Mouse (Mus musculus) cerebellum, adult 9-11 months (tissue): ENCODE data around the gene Gm17617.

Experiments
- DNase-seq: peaks from one replicate; pipeline ENCODE4 v3.0.0; 2022

Gene Gm17617

DNA sequence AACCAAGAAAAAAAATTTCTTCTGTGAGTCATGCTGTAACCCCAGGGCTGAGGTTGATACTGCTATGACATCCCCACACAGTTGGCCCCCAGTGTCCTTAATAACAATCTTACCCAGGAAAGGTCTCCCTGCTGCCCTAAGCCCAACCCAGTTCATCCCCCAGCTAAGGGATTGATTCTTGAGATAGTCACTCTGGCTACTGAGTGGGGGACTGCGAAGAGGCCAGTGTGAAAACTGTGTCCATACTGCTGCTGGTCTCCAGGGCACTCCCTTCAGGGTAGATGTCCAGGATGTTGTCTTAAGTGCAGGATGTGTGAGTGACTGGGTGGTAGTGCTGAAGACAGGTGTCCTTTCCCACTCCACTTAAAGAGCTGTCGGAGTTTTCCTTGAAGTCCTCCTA, at the start of gene Gm17617:
Gene Gm17617 (minus strand): TSS at position 101 of the 400 bp plus-strand sequence.
- DNase-seq = no peak

DNA sequence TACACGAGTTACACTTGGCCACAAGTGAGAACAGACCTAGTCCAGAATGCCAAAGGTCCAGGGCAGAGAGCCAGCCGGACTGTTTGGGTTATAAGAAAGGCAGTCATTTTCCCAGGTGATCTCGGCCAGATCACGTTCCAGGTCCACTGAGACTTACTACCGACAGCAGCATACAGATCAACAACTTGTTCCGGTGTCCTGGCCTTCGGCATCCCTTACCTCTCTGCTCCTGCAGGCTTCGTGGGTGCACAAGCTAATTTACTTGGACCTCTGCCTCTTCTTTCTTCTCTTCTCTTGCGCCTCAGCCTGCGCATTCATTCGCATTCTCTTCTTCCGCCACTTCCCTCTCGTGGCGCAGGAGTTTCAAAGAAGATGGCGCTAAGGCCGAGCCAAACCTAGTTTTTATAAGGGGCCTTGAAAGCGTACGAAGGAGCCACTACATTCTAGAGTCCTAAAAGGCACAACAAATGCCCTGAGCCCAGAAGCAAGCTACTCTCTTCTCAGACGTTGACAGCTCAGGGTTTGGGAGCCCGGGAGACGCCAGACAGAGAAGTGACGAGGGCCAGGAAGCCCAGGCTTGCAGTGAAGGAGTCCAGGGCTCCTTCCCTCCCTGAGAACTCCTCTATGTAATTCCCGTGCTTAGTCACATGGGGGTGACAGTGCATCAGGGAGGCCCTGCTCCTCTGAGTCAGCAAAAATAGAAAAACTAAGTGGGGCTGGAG, 49.0 kb upstream of the Gm17617 start:
- DNase-seq = peak; percentile 80

DNA sequence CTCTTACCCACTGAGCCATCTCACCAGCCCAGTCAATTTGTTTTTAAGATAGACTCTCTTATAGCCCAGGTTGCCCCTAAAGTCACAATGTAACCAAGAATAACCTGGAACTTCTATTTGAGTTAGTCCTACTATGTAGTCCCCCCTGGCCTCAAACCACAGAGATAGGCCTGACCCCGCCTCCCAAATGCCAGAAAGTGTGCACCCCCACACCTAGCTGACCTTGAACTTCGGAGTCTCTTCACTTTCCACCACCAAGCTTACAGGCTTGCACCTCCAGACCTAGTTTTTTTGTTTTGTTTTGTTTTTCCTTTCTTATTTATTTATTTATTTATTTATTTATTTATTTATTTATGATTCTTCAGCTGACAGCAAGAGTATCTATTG, 48.4 kb upstream of the Gm17617 start:
- DNase-seq = no peak

DNA sequence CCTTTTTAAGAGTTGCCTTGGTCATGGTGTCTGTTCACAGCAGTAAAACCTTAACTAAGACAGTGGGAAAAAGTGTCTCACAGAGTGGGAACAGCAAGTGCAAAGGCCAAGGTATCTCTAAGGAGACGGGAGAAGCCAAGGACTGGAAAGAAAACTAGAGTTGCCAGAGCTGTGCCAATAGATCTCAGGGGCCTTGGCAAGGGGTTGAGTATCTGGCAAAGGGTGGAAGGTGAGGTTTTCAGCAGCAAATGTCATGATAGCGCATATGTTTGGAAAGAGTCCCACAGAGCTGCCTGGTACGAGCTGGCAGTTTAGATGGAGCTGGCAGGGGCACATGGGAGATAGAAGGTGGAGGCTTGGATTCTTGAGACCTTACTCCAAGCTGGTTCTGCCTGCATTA, 46.2 kb upstream of the Gm17617 start:
- DNase-seq = peak; percentile 43

DNA sequence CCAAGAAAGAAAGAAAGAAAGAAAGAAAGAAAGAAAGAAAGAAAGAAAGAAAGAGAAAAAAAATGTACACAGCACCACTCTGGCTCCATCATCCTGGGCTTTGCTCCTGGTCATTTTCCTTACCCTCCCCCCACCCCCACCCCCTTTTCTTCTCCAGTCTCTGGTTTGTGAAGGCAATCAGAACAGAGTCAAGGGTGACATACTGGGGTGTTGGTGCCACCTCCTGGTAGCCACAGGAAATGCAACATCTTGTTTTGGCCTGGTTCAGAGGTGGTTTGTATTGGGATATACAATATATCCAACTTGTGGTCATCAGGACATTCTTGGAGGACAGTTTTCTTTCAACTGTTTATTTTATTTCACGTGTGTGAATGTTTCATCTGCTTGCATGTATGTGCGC, 45.2 kb upstream of the Gm17617 start:
- DNase-seq = peak; percentile 69

DNA sequence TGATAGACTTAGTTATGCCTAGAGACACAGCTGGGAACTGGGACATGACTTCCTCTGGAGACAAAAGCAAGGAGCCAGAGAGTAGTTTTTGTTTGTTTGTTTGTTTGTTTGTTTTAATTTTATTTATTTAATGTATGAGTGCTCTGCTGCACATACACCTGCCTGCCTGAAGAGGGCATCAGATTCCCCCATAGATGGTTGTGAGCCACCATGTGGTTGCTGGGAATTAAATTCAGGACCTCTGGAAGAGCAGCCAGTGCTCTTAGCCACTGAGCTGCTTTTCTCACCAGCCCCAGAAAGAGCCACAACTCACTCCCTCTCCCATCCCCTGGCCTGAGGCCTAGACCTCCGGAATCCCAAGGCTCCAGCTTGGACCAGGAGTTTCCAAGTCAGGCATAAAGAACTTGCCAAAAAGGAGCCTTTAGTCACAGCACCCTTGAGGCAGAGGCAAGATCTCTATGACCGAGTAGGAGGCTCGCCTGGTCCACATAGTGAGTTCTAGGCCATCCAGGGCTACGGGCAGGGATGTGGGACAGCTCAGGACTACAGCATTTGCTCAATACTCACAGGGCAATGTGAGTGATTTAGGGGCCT, 44.7 kb upstream of the Gm17617 start:
- DNase-seq = no peak

DNA sequence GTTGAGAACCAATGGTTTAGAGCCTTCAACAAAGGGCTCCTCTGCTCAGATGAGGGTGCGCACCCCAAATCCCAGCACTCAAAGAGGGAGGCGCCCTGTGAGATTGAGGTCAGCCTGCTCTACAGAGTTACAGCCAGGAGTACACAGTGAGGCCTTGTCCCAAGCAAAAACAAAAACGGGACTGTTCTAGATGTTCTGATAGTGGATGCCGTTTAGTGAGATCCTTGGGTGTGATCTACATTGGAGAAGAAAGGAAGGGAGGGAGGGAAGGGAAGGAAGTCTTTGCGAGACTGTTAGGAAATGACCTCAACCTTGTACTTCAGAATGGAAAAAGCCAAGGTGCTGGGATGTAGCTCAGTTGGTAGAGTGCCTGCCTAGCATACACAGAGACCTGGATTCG, 42.9 kb upstream of the Gm17617 start:
- DNase-seq = no peak

DNA sequence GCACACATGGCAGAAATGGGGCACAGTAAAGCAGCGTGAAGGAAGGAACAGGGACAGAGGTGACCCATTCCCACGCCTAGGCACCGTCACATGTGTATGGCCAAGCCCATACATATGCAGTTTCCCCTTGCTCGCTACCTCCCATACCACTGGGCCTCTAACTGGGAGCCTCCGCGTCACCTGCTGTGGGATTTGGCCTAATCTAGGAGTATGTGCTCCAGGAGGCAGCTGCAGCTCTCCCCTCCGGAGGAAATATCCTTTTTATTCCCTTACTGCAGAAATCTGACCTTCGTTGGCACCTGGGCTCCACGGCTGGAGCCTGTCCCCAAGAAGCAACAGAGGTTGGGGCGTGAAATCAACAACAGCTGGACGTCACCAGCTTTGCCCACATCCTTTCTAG, 41.0 kb upstream of the Gm17617 start:
- no peak for DNase-seq

DNA sequence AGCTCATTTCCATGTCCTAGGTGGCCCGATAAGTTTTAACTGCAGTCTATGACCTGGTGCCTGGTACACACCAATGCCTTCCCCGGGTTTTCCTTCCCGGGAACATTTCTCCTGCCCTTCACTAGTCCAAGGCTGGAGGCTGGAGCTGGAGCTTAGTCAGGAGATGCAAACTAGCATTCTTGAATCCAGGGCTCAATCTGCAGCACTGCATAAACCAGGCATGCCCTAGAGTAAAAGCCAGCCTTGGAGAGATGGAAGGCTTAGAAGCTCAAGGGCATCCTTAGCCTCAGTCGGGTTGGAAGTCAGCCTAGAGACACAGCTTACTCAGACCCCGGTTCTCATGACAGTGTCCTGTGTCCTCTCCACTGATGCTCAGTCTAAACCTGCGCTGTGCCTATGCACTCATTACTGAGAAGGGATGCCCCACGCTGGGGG, 39.0 kb upstream of the Gm17617 start:
- DNase-seq = no peak

DNA sequence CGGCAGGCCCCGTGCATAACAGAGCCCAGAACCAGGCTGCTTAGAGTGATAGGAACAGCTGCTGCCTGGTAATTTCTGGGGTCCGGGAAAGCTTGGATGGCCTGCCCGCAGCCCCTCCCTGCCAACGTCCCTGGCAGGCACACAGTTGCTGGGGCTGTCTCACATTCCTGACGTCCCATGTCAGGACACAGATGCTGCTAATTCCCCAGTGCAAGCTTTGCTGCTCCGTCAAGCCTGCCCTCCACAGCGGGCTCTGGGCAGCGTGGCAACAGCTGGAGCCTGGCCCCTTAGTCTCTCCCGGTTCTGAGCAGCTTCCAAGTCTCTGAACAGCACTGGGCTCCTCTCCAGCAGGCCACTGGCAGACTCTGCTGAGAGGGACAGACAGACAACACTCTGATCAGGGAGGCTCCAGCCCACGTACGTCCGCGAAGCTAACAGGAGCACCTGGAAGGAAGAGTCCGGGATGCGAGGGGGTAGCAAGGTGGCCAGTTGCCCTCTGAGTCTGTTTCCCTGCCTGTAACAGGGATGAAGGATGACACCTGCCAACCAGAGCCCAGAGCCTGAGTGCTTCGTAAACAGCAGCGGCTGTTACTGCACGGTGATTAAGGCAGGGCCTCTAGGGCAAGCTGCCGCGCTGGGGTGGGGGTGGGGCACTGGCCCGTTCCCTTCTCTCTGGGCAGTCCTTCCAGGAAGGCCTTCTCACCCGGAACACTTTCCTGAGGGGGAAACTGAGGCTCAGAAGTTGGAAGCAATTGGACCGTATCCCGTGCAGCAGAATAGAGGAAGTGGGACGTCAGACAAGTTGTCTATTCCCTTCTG, 38.4 kb upstream of the Gm17617 start:
- no peak for DNase-seq

DNA sequence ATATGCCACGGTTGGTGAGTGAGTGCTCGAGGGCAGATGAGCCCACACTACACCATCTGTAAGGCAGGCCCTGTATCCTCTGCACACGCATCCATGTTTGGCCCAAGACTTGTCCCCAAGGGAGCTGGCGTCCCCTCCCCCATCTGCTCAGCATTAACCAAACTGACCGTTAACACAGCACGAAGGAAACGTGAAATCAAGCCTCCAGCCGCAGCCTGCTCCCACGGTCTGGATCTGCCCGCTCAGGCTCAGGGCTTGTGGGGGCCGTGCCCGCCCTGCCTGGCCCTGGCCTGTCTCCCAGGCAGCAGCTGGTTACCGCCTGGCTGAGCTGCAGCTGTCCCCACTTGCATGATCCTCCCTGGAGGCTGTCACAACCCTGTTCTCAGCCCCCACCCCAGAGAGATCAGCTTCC, 35.6 kb upstream of the Gm17617 start:
- no peak for DNase-seq

DNA sequence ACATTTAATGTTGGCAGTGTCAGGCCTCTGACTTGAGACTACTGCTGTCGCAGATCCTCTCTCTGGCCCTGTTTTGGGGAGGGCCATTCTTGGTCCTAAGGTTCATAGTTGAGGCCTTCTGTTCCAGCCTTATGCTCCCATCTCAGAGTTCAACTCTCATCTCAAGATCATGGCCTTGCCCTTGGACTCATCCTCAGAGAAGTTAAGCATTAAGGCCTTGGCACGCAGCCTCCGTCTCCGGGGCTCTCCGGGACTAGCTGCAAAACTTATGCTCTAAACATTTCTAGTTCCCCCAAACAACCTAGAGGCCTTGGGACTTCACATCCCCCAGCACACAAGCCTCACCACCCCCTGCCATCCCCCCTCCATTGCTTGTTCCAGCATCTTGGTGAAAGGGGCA, 34.9 kb upstream of the Gm17617 start:
- no peak for DNase-seq

DNA sequence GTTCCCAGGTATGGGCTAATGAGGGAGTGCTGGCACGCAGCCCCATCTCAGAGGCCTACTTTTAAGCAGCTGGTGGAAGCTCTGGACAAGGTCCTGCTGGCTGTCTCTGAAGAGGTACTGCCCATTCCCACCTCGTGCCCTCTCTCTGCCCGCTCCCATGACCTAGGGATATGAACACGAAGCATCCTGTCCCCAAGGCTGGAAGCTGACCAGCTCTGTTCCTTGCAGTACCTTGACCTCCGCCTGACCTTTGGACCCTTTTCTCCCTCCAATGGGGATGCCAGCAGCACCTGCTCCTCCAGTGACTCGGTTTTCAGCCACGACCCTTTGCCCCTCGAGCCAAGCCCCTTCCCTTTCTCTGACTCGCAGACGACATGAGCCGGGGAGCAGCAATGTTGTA, 34.5 kb upstream of the Gm17617 start:
- no peak for DNase-seq

DNA sequence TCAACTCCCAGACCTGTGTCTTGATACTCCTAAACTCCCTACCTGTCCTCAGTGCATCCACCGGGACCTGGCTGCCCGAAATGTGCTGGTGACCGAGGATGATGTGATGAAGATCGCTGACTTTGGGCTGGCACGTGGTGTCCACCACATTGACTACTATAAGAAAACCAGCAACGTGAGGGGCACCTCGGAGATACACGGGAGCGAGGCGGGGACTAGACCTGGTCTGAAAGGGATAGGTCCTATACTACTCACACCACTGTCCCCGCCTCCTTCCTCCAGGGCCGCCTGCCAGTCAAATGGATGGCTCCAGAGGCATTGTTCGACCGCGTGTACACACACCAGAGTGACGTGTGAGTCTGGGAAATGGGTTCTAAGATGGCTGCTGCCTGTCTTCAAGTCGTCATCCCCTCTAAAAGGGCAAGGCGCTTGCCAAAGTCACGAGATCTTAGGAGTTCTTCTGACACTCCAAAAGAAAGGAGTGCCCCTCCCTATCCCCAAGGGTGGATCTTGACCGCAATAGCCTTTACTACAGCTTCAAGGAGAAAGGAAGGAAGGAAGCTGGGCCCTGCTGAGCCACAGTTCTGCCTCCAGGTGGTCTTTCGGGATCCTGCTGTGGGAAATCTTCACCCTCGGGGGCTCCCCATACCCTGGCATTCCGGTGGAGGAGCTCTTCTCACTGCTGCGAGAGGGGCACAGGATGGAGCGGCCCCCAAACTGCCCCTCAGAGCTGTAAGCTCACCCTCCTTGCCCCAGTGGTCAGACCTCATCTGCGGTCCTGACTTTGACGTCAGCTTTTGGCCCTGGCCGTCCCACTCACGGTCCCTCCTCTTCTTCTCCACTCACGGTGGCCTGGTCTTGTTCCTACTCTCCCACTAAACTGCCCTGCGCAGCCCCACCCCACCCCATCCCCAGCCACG, 33.7 kb upstream of the Gm17617 start:
- DNase-seq = no peak

DNA sequence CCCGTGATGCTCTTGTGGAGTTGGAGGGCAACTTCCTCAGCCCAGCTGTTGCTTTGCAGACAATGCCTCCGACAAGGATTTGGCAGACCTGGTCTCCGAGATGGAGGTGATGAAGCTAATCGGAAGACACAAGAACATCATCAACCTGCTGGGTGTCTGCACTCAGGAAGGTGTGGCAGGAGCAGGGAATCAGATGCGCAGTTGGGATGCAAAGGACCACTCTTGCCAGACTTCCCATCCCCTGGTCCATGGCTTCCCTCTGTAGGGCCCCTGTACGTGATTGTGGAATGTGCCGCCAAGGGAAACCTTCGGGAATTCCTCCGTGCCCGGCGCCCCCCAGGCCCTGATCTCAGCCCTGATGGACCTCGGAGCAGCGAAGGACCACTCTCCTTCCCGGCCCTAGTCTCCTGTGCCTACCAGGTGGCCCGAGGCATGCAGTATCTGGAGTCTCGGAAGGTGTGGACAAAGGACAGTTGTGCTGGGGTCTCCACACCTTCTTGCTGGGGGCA, 32.5 kb upstream of the Gm17617 start:
- no peak for DNase-seq

DNA sequence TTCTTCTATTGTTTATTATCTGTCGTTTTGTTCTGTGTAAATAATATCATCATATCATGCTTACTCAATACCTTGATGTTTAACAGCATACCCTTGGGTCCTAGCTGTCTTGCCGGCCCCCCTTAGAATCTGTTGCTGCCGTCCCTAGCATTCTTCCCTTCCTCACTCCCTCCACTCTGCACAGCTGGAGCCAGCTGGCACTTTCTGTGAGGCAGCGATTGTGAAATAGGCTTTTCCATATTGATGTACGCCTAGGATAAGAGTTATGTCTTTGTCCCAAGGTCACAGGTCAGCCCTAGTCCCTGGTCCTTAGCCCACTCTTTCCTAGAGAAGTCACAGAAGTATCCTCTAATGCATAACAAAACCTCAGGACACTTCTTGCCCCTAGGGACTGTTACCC, 30.2 kb upstream of the Gm17617 start:
- DNase-seq = no peak

DNA sequence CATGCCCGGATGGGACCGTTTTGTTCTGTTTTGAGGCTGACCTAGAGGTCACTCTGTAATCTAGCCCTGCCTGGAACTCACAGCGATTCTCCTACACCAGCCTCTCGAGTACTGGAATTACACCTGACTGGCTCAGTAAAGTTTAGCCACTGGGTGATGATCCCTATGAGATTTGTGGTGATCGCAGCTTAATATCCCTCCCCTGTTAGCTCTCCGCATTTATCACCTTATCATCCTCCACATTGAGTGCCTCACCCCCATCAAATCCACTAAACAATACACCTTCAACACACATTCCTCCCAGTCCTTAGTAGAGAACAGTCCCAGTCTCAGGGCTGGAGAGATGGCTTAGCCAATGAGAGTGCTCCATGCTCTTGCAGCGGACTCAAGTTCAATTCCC, 29.0 kb upstream of the Gm17617 start:
- DNase-seq = no peak

DNA sequence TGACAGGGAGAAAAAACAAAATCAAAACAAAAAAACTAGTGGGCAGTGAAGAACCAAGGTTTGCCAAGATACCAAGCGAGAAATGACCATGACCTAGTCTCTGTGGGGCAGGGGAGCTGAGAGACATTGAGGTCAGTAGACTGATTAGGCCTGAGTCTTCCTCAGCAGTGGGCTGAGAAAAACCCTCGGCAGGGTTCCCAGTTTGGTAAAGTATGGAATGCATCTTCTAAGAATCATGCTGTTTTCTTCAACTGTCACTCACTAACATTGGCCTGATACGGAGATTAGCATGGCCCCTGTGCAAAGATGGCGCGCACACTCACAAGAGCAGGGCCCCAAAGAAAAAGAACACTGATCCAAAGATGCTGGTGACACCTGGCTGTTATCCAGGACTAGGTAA, 20.6 kb upstream of the Gm17617 start:
- no peak for DNase-seq

DNA sequence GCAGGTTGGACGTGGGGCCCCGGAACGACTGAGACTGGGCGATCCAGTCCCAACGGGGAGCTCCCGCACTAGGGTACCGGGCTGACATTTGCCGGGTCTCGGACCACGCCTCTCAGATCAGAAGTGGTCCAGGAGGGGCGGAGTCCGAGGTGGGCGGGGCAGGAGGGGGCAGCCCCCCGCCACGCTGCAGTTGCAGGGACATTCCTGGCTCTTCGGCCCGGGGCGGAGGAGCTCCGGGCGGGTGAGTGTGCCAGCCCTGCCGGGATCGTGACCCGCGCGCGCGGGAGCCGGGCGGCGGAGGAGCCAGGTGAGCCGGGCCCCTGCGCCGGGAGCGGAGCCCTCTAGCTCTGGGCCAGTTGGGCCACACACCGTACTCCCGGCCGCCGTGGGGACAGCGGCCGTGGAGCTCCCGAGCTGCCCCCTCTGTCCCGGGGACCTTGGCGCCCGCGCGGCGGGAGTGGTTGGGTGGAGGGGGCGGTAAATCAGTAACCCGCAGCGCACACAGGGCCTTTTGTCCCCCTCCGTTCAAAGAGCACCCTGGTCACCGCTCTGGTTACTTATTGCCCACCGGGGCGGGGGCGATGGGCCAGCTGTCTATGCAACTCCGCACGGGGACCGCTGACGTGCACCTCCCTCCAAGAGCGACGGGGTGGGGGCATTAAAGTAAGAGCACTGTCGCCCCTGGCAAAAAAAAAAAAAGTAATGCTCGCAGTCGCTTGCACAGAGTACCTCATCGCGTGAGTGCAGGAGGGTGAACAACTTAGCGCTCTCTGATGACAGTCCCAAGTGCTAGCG, 19.5 kb upstream of the Gm17617 start, which contains the start of gene Fgfr4:
Gene Fgfr4 (plus strand): TSS at position 20 of the 795 bp plus-strand sequence.
- DNase-seq = no peak

DNA sequence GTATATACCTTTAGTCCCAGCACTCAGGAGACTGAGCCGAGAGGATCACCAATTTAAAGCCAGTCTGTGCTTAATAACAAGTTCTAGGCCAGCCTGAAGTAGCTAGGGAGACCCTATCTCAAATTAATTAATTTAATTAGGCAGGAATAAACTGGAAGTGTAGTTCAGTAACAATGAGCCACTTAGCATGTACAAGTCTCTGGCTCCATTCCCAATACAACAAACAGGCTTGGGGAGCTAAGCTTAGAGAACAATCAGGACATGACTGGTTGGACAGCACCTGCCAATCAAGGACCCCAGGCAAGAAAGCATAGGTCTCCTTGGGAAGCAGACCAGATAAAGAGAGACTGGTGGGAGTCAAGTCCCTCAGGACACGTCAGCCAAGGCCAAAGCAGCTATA, 6.9 kb upstream of the Gm17617 start:
- no peak for DNase-seq

DNA sequence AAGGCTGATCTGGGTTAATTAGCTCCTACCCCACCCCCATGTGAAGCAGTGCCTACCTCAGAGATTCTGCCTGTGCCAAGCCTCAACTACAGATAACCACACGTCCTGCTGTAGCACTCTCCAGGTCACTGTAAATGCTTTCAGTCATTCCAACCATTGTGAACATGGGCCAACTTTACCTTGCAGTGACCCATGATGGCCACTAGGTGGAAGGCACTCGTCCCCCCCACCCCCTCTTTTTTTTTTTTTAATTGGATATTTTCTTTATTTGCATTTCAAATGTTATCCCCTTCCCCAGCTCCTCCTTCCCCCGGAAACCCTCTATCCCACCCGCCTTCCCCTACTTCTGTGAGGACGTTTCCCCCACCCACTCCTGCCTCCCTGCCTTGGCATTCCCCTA, 2.0 kb upstream of the Gm17617 start:
- no peak for DNase-seq

DNA sequence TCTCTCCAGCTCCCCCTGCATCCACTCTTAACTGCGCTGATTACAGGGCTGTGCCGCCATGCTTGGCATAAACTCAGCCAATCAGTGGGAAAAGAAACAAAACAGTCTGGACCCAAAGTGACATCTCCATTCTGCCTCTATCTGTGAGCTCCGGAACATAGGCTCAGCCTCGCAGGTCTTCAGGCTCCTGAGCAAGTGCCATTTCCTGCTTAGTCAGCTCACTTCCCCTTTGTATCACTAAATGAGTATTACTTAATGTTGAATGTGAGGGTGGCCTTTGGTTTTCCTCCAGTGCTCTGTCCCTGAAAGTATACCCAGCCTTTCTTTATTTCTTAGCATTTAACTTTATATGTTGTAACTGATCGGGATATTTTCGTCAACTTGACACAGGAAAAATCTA, 8.4 kb downstream of the Gm17617 start:
- no peak for DNase-seq
